Mouse (Mus musculus): ENCODE results near the gene Lmntd2. TPM values are rescaled to one million over a fixed set of nuclear protein-coding genes. Genes with fewer than 3 reads are reported as not detected.

Lmntd2 gene
- total and polyA plus RNA-seq, 2 experiments from 2014 or later, result 0.33 to 0.62 TPM

DNA sequence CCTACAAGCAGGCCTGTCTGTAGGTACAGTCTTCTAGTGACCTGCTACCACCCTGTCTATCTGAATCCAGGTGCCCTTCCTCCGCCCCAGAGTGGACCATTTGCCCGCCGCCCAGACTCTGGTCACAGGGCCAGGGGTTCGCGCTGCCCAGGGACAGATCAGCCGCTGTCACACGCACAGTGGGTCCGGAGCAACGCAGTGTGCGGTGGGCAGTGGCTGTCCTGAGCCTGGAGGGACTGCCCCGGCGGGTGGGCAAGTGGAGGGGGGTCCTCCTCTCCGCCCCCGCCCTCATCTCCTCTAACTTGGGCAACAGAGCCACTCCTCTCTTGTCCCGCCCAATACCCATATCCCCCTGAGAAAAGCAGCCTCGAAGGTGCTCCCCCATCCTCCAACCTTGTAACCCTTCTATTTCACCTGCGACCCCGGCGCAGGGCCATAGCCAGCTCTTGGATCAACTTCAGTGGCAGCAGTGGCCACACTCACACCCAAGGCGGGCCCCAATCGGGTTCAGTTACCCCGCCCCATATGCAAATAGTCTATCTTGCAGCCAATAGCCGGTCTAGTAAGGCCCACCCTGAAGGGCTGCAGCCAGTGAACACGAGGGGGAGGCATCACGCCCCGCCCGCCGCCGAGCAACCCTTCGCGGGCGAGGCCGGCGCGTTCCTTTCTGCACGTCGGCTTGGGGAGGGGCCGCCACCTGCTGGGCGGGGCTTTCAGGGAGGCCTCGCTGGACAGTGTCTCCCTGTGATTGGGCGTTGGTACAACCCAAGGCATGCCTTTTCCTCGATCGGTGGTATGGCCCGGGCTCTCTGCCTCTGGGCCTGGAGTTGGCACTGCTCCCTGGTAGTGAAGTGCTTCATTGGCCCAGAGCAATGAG is 7.6 kb upstream of the Lmntd2 start:
- TF ChIP-seq CTCF (IDR thresholded peaks at IDR 0.05; ENCODE audit: low read depth), result peak; percentile 38
- Histone ChIP-seq H3K4me3 (ENCODE audit: low read depth, low read length) (peak overlapping the region; percentile 42), H3K27ac (ENCODE audit: low read depth, low read length) (no peak overlapping the region), H3K9me3 (ENCODE audit: low read length) (no peaks in the 10 kb centered on the region), H3K36me3 (ENCODE audit: insufficient read depth) (no peaks in the 10 kb centered on the region; the same call in 1 of the 2 replicates), H3K4me1 (ENCODE audit: insufficient read depth) (peaks cover 5% of the 10 kb centered on the region; the same call in 1 of the 2 replicates), H3K4me2 (ENCODE audit: low read depth) (peak overlapping the region; percentile 71), H3K27me3 (ENCODE audit: insufficient read depth, low read length) (no peaks in the 10 kb centered on the region), H3K9ac (peak overlapping the region; percentile 53)
- WGBS, result 3% methylated on average over 44 of the region's 44 CpGs
- DNase-seq (peak; percentile 95), ATAC-seq (peak; percentile 99)

DNA sequence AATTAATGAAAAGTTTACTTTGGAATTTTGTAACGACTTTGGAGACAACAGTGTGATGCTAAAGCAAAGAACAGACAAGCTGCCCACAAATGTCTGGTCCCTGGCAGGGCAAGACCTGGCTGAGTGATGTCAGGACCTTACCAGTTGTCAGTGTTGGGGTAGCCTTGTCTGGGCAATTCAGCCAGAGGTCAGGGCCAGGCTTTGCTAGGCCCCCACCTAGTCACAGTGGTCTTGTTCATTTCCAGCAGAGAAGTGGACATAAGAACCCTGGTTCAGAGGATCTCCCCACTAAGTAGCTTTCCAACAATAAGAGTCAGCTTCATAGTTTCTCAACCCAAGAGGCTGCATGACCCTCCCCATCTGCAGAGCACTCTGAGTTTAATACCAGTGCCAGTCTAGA is 6.5 kb upstream of the Lmntd2 start:
- ATAC-seq (no peak), DNase-seq (no peak)
- 68% methylated on average over 1 of the region's 1 CpGs for WGBS
- TF ChIP-seq CTCF (IDR thresholded peaks at IDR 0.05; ENCODE audit: low read depth), result no peak
- no peaks in the 10 kb centered on the region; the same call in 1 of the 2 replicates for H3K36me3 ChIP-seq (ENCODE audit: insufficient read depth)
- H3K4me1 ChIP-seq (ENCODE audit: insufficient read depth), result peaks cover 5% of the 10 kb centered on the region; the same call in 1 of the 2 replicates
- no peak overlapping the region for H3K27ac ChIP-seq (ENCODE audit: low read depth, low read length)
- no peaks in the 10 kb centered on the region for H3K9me3 ChIP-seq (ENCODE audit: low read length)
- no peak overlapping the region for H3K4me2 ChIP-seq (ENCODE audit: low read depth)
- H3K4me3 ChIP-seq (ENCODE audit: low read depth, low read length), result no peak overlapping the region
- H3K9ac ChIP-seq, result no peak overlapping the region
- no peaks in the 10 kb centered on the region for H3K27me3 ChIP-seq (ENCODE audit: insufficient read depth, low read length)

DNA sequence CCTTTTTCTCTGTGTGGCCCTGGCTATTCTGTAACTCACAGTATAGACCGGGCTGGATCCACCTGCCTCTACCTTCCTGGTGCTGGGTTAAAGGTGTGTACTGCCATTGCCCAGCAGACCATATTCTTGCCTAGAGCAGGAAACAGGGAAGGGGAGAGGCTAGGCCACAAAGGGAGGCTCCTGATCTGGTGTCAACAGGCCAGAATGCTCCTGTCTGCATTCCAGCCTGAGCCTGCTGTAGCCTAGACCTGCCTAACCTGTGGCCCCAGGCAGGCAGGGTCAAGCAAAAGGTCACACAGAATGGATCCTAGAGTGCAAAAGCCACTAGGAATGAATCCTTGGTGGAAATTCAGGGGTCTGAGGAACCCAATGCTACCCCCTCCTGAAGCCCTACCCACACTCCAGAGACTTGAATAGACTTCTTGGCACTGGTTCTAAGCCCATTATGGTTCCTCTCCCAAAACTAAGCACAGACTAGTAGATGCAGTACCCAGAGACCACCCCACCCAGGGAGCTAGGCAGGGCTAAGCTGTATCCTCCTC is 5.7 kb upstream of the Lmntd2 start:
- Histone ChIP-seq H3K4me1 (ENCODE audit: insufficient read depth) (peaks cover 5% of the 10 kb centered on the region; the same call in 1 of the 2 replicates), H3K36me3 (ENCODE audit: insufficient read depth) (no peaks in the 10 kb centered on the region; the same call in 1 of the 2 replicates), H3K4me3 (ENCODE audit: low read depth, low read length) (no peak overlapping the region), H3K4me2 (ENCODE audit: low read depth) (no peak overlapping the region), H3K9me3 (ENCODE audit: low read length) (no peaks in the 10 kb centered on the region), H3K27ac (ENCODE audit: low read depth, low read length) (no peak overlapping the region), H3K27me3 (ENCODE audit: insufficient read depth, low read length) (no peaks in the 10 kb centered on the region), H3K9ac (no peak overlapping the region)
- no peak for TF ChIP-seq CTCF (IDR thresholded peaks at IDR 0.05; ENCODE audit: low read depth)
- WGBS, result 95% methylated on average over 1 of the region's 1 CpGs
- DNase-seq (no peak), ATAC-seq (no peak)

DNA sequence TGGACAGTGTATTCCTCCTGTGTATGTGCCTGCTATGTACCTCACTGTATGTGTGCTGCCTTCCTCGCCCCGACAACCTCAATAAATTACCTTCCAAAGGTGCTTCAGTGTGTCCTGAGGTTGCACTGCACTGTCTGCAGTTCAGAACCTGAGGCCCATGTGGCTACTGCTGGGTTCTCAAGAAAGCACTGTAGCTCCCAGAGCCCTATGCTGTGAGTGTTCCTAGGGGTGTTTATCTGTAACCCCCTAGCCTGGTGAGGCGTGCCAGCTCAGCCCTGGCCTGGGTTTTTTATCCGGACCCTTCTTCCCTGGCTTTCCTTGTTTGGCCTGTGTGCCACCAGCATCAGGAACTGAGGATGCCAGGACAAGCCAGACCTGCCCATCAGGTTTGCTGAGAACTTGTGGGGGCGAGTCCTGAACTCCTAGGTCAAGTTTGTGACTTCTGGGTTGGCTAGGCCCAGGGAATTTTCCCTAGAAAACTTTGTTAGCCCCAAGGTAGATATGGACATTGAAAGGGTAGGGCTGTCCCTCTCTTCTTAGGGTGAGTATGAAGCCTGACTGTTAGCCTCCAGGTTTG is 4.8 kb upstream of the Lmntd2 start:
- Histone ChIP-seq H3K4me2 (ENCODE audit: low read depth) (no peak overlapping the region), H3K27me3 (ENCODE audit: insufficient read depth, low read length) (no peaks in the 10 kb centered on the region), H3K9ac (no peak overlapping the region), H3K27ac (ENCODE audit: low read depth, low read length) (no peak overlapping the region), H3K36me3 (ENCODE audit: insufficient read depth) (no peaks in the 10 kb centered on the region; the same call in 1 of the 2 replicates), H3K4me1 (ENCODE audit: insufficient read depth) (peaks cover 5% of the 10 kb centered on the region; the same call in 1 of the 2 replicates), H3K9me3 (ENCODE audit: low read length) (no peaks in the 10 kb centered on the region), H3K4me3 (ENCODE audit: low read depth, low read length) (no peak overlapping the region)
- TF ChIP-seq CTCF (IDR thresholded peaks at IDR 0.05; ENCODE audit: low read depth), result no peak
- DNase-seq, result no peak
- 93% methylated on average over 5 of the region's 5 CpGs for WGBS
- ATAC-seq, result no peak

DNA sequence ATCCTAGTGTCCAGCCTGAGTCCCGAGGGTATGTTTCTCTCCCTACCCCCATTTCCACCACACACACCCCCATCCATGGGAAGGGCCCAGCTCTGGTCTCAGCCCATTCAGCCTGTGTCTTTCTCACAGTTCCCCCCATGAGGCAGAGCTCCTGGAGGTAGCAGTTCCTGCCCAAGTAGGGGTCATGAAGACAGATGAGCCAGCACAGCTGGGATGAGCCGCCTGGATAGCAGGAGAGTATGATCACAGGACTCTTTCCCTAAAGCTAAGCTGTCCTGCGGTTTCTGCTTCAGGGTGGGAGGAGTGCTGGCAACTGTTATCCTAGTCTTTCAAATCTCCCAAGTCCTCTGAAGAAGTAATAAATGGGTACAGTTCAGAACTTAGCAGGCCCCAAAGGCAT is 4.3 kb upstream of the Lmntd2 start:
- WGBS, result 81% methylated on average over 3 of the region's 3 CpGs
- H3K4me2 ChIP-seq (ENCODE audit: low read depth), result no peak overlapping the region
- no peak for DNase-seq
- no peak overlapping the region for H3K4me3 ChIP-seq (ENCODE audit: low read depth, low read length)
- H3K4me1 ChIP-seq (ENCODE audit: insufficient read depth), result peaks cover 5% of the 10 kb centered on the region; the same call in 1 of the 2 replicates
- TF ChIP-seq CTCF (IDR thresholded peaks at IDR 0.05; ENCODE audit: low read depth), result no peak
- ATAC-seq, result no peak
- no peak overlapping the region for H3K27ac ChIP-seq (ENCODE audit: low read depth, low read length)
- no peak overlapping the region for H3K9ac ChIP-seq
- H3K36me3 ChIP-seq (ENCODE audit: insufficient read depth), result no peaks in the 10 kb centered on the region; the same call in 1 of the 2 replicates
- no peaks in the 10 kb centered on the region for H3K27me3 ChIP-seq (ENCODE audit: insufficient read depth, low read length)
- no peaks in the 10 kb centered on the region for H3K9me3 ChIP-seq (ENCODE audit: low read length)

DNA sequence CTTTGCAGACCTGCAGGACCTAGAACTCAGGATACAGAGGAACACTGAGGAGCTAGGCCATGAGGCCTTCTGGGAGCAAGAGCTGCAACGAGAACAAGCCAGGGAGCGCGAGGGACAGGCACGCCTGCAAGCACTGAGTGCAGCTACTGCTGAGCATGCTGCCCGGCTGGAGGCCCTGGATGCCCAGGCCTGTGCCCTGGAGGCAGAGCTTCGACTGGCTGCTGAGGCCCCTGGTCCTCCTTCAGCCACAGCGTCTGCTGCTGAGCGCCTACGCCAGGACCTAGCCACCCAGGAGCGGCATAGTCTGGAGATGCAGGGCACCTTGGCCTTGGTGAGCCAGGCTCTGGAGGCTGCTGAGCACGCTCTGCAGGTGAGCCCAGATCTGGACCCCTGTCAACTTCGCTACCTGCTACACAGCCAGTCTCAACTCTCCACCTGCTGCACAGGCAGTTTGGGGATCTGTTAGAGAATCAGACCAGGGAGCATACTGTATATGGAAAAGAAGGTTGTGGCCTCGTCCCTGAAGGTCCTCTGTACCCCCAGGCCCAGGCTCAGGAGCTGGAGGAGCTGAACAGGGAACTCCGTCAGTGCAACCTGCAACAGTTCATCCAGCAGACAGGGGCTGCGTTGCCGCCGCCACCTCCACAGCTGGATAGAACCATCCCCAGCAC is 3.6 kb upstream of the Lmntd2 start:
- H3K9ac ChIP-seq, result no peak overlapping the region
- no peak overlapping the region for H3K4me3 ChIP-seq (ENCODE audit: low read depth, low read length)
- no peak overlapping the region for H3K4me2 ChIP-seq (ENCODE audit: low read depth)
- ATAC-seq, result no peak
- 93% methylated on average over 17 of the region's 17 CpGs for WGBS
- no peak overlapping the region for H3K27ac ChIP-seq (ENCODE audit: low read depth, low read length)
- TF ChIP-seq CTCF (IDR thresholded peaks at IDR 0.05; ENCODE audit: low read depth), result no peak
- peaks cover 5% of the 10 kb centered on the region; the same call in 1 of the 2 replicates for H3K4me1 ChIP-seq (ENCODE audit: insufficient read depth)
- no peak for DNase-seq
- no peaks in the 10 kb centered on the region; the same call in 1 of the 2 replicates for H3K36me3 ChIP-seq (ENCODE audit: insufficient read depth)
- no peaks in the 10 kb centered on the region for H3K9me3 ChIP-seq (ENCODE audit: low read length)
- H3K27me3 ChIP-seq (ENCODE audit: insufficient read depth, low read length), result no peaks in the 10 kb centered on the region
